Mouse (Mus musculus): ENCODE measurements around the gene Ms4a4c. TPM values are rescaled to one million over a fixed set of nuclear protein-coding genes. Genes with fewer than 3 reads are reported as not detected.
A peak's percentile ranks its signal among the peaks of the same experiment; 100 is the strongest.
"Not testable (repeated sequence)": the region's sequence is repeated elsewhere in the genome, so short reads cannot be mapped to it uniquely, and the experiment has no call there.

Ms4a4c gene
- polyA plus RNA-seq, 1 experiment = 16.7 TPM

DNA sequence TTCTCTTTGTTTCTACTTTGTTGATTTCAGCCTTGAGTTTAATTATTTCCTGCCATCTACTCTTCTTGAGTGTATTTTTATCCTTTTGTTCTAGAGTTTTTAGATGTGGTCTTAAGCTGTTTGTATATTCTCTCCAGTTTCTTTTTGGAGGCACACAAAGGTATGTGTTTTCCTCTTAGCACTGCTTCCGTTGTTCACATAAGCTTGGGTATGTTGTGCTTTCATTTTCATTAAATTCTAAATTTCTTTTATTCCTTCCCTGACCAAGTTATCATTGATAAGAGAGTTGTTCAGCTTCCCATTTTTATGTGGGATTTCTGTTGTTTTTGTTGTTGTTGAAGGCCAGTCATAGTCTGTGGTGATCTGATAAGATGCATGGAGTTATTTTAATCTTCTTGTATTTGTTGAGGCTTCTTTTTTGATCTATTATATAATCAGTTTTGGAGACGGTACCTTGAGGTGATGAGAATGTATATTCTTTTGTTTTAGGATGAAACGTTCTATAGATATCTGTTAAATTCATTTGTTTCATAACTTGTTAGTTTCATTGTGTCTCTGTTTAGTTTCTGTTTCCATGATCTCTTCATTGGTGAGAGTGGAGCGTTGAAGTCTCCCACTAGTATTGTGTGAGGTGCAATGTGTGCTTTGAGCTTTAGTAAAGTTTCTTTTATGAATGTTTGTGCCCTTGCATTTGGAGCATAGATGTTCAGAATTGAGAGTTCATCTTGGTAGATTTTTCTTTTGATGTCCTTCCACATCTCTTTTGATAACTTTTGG lies 30.7 kb downstream of the Ms4a4c start:
- H3K27ac ChIP-seq (ENCODE audit: control insufficient read depth, insufficient read depth, low read depth, low read length, poor library complexity) = no peak overlapping the region

GRCm38 (mm10) chr19:11443338-11443737 lies 38.8 kb downstream of the Ms4a4c start, which contains the start of gene Ms4a4b:
Gene Ms4a4b, plus strand, starts transcription at chr19:11443553.
- no peaks in the 10 kb centered on the region for H3K4me1 ChIP-seq (ENCODE audit: control insufficient read depth, insufficient read depth, low read length)
- peak within 1 kb of the TSS; percentile 28 for H3K4me3 ChIP-seq (replicated peaks; ENCODE audit: control insufficient read depth, low read depth, low read length)
- H3K27ac ChIP-seq (ENCODE audit: control insufficient read depth, insufficient read depth, low read depth, low read length, poor library complexity) = no peak within 1 kb of the TSS
- TF ChIP-seq POLR2A (IDR thresholded peaks at IDR 0.05; ENCODE audit: borderline replicate concordance, control insufficient read depth, low read depth, low read length) (no peak), CTCF (IDR thresholded peaks at IDR 0.05; ENCODE audit: control insufficient read depth, insufficient read depth, low read length) (no peak)

More for the DNA sequence above, 30.7 kb downstream of the Ms4a4c start:
- TF ChIP-seq POLR2A (IDR thresholded peaks at IDR 0.05; ENCODE audit: borderline replicate concordance, control insufficient read depth, low read depth, low read length) = no peak
- no peak for TF ChIP-seq CTCF (IDR thresholded peaks at IDR 0.05; ENCODE audit: control insufficient read depth, insufficient read depth, low read length)
- H3K4me1 ChIP-seq (ENCODE audit: control insufficient read depth, insufficient read depth, low read length) = no peaks in the 10 kb centered on the region; the same call in 1 of the 2 replicates
- no peak overlapping the region for H3K4me3 ChIP-seq (replicated peaks; ENCODE audit: control insufficient read depth, low read depth, low read length)
- WGBS = 73% methylated on average over 4 of the region's 4 CpGs

DNA sequence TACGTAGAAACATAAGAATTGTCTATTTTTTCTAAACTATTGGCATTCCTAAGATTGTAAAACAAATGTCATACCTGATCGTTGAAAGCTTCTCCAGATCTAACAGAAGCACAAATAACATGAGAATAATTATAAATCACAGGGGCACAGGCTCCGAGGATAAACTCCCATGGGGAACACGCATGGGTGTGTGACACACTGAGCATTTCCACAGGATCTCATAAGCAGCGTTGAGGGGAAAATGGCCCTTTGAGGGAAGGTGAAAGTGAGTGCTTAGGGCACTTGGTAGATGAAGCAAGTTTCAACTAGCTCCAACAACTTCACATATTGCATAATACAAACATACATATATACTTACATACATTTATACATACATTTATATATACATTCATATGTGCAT lies 39.4 kb downstream of the Ms4a4c start:
- H3K27ac ChIP-seq (ENCODE audit: control insufficient read depth, insufficient read depth, low read depth, low read length, poor library complexity) = no peak overlapping the region
- no peak for TF ChIP-seq CTCF (IDR thresholded peaks at IDR 0.05; ENCODE audit: control insufficient read depth, insufficient read depth, low read length)
- no peak for TF ChIP-seq POLR2A (IDR thresholded peaks at IDR 0.05; ENCODE audit: borderline replicate concordance, control insufficient read depth, low read depth, low read length)
- no peaks in the 10 kb centered on the region for H3K4me1 ChIP-seq (ENCODE audit: control insufficient read depth, insufficient read depth, low read length)
- H3K4me3 ChIP-seq (replicated peaks; ENCODE audit: control insufficient read depth, low read depth, low read length) = peak overlapping the region; percentile 28
- 82% methylated on average over 5 of the region's 5 CpGs for WGBS

GRCm38 (mm10) chr19:11447238-11447637 lies 42.7 kb downstream of the Ms4a4c start:
- H3K4me3 ChIP-seq (replicated peaks; ENCODE audit: control insufficient read depth, low read depth, low read length) = no peak overlapping the region
- 4% methylated on average over 2 of the region's 2 CpGs for WGBS
- H3K4me1 ChIP-seq (ENCODE audit: control insufficient read depth, insufficient read depth, low read length) = no peaks in the 10 kb centered on the region; the same call in 1 of the 2 replicates
- TF ChIP-seq CTCF (IDR thresholded peaks at IDR 0.05; ENCODE audit: control insufficient read depth, insufficient read depth, low read length) (no peak), POLR2A (IDR thresholded peaks at IDR 0.05; ENCODE audit: borderline replicate concordance, control insufficient read depth, low read depth, low read length) (no peak)
- peak overlapping the region; percentile 84 for H3K27ac ChIP-seq (ENCODE audit: control insufficient read depth, insufficient read depth, low read depth, low read length, poor library complexity)

DNA sequence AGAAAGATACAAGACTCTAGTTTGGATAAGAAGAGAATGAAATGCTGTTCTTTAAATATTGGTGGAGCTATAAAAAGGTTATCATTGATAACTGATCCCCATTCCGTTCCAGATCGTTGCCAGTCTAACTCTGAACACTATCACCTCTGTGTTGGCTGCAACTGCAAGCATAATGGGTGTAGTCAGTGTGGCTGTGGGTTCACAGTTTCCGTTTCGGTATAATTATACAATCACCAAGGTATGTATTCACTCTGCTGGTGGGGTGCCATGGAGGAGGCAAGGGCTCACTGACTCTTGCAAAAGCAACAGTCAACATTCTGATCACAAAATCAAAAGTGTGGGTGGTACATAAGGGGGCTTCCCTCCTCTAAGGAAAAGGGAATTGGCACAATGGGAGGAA lies 54.5 kb downstream of the Ms4a4c start:
- not testable (repeated sequence) for H3K27ac ChIP-seq (ENCODE audit: control insufficient read depth, insufficient read depth, low read depth, low read length, poor library complexity); H3K4me1 ChIP-seq (ENCODE audit: control insufficient read depth, insufficient read depth, low read length); H3K4me3 ChIP-seq (replicated peaks; ENCODE audit: control insufficient read depth, low read depth, low read length)
- WGBS = 75% methylated on average over 4 of the region's 4 CpGs

- not testable (repeated sequence) for H3K4me1 ChIP-seq (ENCODE audit: control insufficient read depth, insufficient read depth, low read length); H3K27ac ChIP-seq (ENCODE audit: control insufficient read depth, insufficient read depth, low read depth, low read length, poor library complexity); H3K4me3 ChIP-seq (replicated peaks; ENCODE audit: control insufficient read depth, low read depth, low read length)
- WGBS = 6% methylated on average over 1 of the region's 1 CpGs
Measured at GRCm38 (mm10) chr19:11464795-11465194, 60.2 kb downstream of the Ms4a4c start.

DNA sequence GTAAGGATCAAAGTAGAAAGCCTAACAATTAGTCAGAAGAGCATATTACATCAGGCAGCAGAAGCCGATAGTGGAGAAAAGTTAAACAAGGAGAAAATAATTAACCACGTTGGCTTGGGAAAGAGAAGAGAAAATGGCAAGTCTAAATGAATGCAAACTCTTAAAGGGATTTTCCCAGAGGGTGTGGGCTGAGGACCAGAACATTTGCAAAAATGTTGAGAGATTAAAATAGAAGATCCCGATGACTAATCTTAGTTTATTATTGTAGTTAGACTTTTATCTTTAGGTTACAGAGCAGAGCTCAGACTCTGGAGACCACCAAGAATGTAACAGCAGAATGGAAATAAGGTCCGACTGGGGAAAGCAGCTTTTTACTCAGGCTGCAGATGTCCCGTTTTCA lies 61.9 kb downstream of the Ms4a4c start:
- no peak overlapping the region for H3K27ac ChIP-seq (ENCODE audit: control insufficient read depth, insufficient read depth, low read depth, low read length, poor library complexity)
- no peaks in the 10 kb centered on the region for H3K4me1 ChIP-seq (ENCODE audit: control insufficient read depth, insufficient read depth, low read length)
- TF ChIP-seq CTCF (IDR thresholded peaks at IDR 0.05; ENCODE audit: control insufficient read depth, insufficient read depth, low read length) = no peak
- no peak for TF ChIP-seq POLR2A (IDR thresholded peaks at IDR 0.05; ENCODE audit: borderline replicate concordance, control insufficient read depth, low read depth, low read length)
- 77% methylated on average over 5 of the region's 5 CpGs for WGBS
- H3K4me3 ChIP-seq (replicated peaks; ENCODE audit: control insufficient read depth, low read depth, low read length) = no peak overlapping the region

DNA sequence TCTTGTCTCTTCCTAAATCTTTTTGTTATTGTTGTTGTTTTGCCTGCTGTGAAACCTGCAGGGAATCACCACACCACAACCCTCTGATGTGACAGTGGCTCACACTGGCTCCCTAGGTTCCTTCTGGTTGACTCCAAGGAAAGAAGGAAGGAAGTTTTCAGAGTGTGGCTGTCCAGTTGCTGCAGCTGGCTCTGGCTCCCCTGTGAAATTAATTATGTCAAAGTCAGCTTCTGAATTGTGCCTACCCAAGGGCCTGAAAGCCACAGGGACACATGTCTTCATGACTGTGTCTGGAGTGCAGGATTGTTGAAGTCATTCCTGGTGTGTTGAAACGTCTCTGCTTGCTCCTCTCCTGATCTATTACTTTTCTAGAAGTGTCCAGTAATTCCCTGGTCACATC lies 63.8 kb downstream of the Ms4a4c start:
- 17% methylated on average over 1 of the region's 1 CpGs for WGBS
- H3K4me1 ChIP-seq (ENCODE audit: control insufficient read depth, insufficient read depth, low read length); H3K4me3 ChIP-seq (replicated peaks; ENCODE audit: control insufficient read depth, low read depth, low read length); H3K27ac ChIP-seq (ENCODE audit: control insufficient read depth, insufficient read depth, low read depth, low read length, poor library complexity): not testable (repeated sequence)

DNA sequence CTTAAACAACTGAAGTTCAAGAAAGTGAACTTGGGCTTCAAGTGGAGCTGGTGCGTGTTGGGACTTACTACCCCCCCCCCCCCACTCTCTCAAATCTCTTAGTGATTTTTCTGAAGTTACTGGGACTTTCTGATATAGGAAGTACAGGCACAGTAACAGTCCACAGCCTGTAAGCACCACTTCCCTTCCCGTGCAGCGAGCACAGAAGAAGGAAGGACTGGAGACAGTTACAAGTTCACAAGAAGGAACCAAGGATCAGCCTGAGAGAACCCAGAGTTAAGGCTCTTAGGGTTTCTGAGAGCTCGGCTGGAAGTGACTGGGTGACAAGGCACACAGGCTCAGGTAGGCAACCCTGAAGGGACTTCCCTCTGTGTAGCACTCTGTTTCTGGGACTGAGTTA lies 64.6 kb downstream of the Ms4a4c start, which contains the start of gene Ms4a6c:
TSS of gene Ms4a6c (plus strand) at position 152 of the 400 bp plus-strand sequence.
- H3K27ac ChIP-seq (ENCODE audit: control insufficient read depth, insufficient read depth, low read depth, low read length, poor library complexity) = peak within 1 kb of the TSS; percentile 35; the same call in 1 of the 2 replicates
- not testable (repeated sequence) for H3K4me1 ChIP-seq (ENCODE audit: control insufficient read depth, insufficient read depth, low read length)
- 5% methylated on average over 4 of the region's 4 CpGs for WGBS
- H3K4me3 ChIP-seq (replicated peaks; ENCODE audit: control insufficient read depth, low read depth, low read length) = peak within 1 kb of the TSS; percentile 45

Other genes starting within 250 kb of the Ms4a4c start
- not detected in 2 replicates for gene 1700025F22Rik, start 239.4 kb upstream of the Ms4a4c start, polyA plus RNA-seq (2011; ENCODE audit: insufficient read depth, insufficient read length, low replicate concordance, missing spikeins)
- gene Ms4a13, start 208.0 kb upstream of the Ms4a4c start, polyA plus RNA-seq (2011; ENCODE audit: insufficient read depth, insufficient read length, low replicate concordance, missing spikeins) = not detected in 2 replicates
- gene Ms4a12, start 172.3 kb upstream of the Ms4a4c start, polyA plus RNA-seq (2011; ENCODE audit: insufficient read depth, insufficient read length, low replicate concordance, missing spikeins) = 0.90 TPM in 1 of 2 replicates, not detected in the other
- gene Ms4a1, start 138.5 kb upstream of the Ms4a4c start, polyA plus RNA-seq (2011; ENCODE audit: insufficient read depth, insufficient read length, low replicate concordance, missing spikeins) = 7.0 and 9.9 TPM in 2 replicates
- gene Ms4a5, start 120.9 kb upstream of the Ms4a4c start, polyA plus RNA-seq (2011; ENCODE audit: insufficient read depth, insufficient read length, low replicate concordance, missing spikeins) = not detected in 2 replicates
- gene Ms4a14, start 90.3 kb upstream of the Ms4a4c start, polyA plus RNA-seq (2011; ENCODE audit: insufficient read depth, insufficient read length, low replicate concordance, missing spikeins) = 0.47 and 0.85 TPM in 2 replicates
- 5.3 and 9.6 TPM in 2 replicates for gene Ms4a7, start 68.6 kb upstream of the Ms4a4c start, polyA plus RNA-seq (2011; ENCODE audit: insufficient read depth, insufficient read length, low replicate concordance, missing spikeins)
- gene Ms4a4a, start 29.2 kb upstream of the Ms4a4c start, polyA plus RNA-seq (2011; ENCODE audit: insufficient read depth, insufficient read length, low replicate concordance, missing spikeins) = 1.6 and 4.3 TPM in 2 replicates
- 2.3 and 9.6 TPM in 2 replicates for gene Ms4a4b, start 38.8 kb downstream of the Ms4a4c start, polyA plus RNA-seq (2011; ENCODE audit: insufficient read depth, insufficient read length, low replicate concordance, missing spikeins)
- 9.2 and 36.3 TPM in 2 replicates for gene Ms4a6c, start 64.6 kb downstream of the Ms4a4c start, polyA plus RNA-seq (2011; ENCODE audit: insufficient read depth, insufficient read length, low replicate concordance, missing spikeins)
- 2.4 and 11.9 TPM in 2 replicates for gene Gm8369, start 81.2 kb downstream of the Ms4a4c start, polyA plus RNA-seq (2011; ENCODE audit: insufficient read depth, insufficient read length, low replicate concordance, missing spikeins)
- 6.0 and 15.7 TPM in 2 replicates for gene Ms4a6b, start 111.7 kb downstream of the Ms4a4c start, polyA plus RNA-seq (2011; ENCODE audit: insufficient read depth, insufficient read length, low replicate concordance, missing spikeins)
- 2.0 and 2.8 TPM in 2 replicates for gene Ms4a4d, start 132.0 kb downstream of the Ms4a4c start, polyA plus RNA-seq (2011; ENCODE audit: insufficient read depth, insufficient read length, low replicate concordance, missing spikeins)
- 3.0 and 3.6 TPM in 2 replicates for gene Ms4a6d, start 200.1 kb downstream of the Ms4a4c start, polyA plus RNA-seq (2011; ENCODE audit: insufficient read depth, insufficient read length, low replicate concordance, missing spikeins)
- 1.3 and 3.6 TPM in 2 replicates for gene Ms4a2, start 218.9 kb downstream of the Ms4a4c start, polyA plus RNA-seq (2011; ENCODE audit: insufficient read depth, insufficient read length, low replicate concordance, missing spikeins)
- 51.9 and 110 TPM in 2 replicates for gene Ms4a3, start 236.1 kb downstream of the Ms4a4c start, polyA plus RNA-seq (2011; ENCODE audit: insufficient read depth, insufficient read length, low replicate concordance, missing spikeins)